Mouse (Mus musculus): ENCODE results near the gene Qpctl.

DNA sequence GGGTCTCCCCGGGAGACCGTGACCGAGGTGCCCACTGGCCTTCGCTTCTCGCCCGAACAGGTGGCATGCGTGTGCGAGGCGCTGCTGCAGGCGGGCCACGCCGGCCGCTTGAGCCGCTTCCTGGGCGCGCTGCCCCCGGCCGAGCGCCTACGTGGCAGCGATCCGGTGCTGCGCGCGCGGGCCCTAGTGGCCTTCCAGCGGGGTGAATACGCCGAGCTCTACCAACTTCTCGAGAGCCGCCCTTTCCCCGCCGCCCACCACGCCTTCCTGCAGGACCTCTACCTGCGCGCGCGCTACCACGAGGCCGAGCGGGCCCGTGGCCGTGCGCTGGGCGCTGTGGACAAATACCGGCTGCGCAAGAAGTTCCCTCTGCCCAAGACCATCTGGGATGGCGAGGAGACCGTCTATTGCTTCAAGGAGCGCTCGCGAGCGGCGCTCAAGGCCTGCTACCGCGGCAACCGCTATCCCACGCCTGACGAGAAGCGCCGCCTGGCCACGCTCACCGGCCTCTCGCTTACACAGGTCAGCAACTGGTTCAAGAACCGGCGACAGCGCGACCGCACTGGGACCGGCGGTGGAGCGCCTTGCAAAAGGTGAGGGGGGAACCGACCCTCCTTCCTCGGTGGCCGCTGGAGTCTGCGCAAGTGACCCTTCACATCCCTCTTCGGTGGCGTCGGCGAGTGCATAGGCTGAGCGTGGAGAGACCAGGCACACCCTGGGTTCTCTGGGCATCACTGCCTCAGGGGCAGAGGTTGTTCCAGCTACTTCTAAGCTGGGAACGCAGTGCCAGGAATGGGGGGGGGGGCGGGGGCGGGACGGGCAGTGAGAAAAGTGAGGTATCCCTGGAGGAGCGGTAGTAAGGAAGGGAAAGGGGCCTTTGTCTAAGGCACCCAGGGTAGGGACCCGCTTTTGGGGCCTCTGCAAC lies 54.0 kb downstream of the Qpctl start:
- TF ChIP-seq CTCF (IDR thresholded peaks at IDR 0.05; ENCODE audit: borderline replicate concordance, control insufficient read depth, extremely low read depth, insufficient read depth, low read length, poor library complexity) (no peak; the same call in 1 of the 2 replicates), POLR2A (IDR thresholded peaks at IDR 0.05; ENCODE audit: control insufficient read depth, extremely low read depth, insufficient read depth, low read length, poor library complexity) (no peak)
